Mouse (Mus musculus): ENCODE measurements around the gene Cdc42ep4.

- TF ChIP-seq POLR2A (IDR thresholded peaks at IDR 0.05; ENCODE audit: insufficient read depth, low read depth, low read length) (no peak), CTCF (IDR thresholded peaks at IDR 0.05; ENCODE audit: insufficient read depth, low read depth, low read length) (no peak)
Observed at GRCm38 (mm10) chr11:113789101-113789500, 37.4 kb upstream of the Cdc42ep4 start.

Measured in olfactory bulb, adult 2 months (tissue).